Mouse (Mus musculus): ENCODE data around the gene Ankrd55. TPM values are rescaled to one million over a fixed set of nuclear protein-coding genes. Genes with fewer than 3 reads are reported as not detected.

Ankrd55 gene
- total and polyA plus RNA-seq, 2 experiments from 2014 or later, result 12.0 to 16.5 TPM

DNA sequence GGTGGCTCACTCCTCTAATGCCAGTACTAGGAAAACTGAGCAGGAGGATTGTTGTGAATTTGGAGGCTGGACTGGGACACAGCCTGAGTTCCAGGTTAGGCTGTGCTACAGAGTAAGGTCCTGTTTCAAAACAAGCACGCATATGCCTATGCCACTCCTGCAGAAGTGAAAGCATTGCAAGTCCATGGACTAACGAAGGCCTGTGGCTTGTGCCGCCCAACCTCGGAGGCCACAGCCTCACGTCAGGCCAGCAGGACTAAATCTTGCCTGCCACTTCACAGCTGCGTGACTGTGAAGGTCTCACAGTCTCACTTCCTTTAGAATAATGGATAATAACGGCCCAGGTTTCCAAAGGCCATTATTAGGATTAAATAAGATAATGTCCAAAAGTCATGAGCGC, 125.4 kb downstream of the Ankrd55 start:
- DNase-seq (ENCODE audit: low spot score), result no peak
- Histone ChIP-seq H3K27ac (no peak overlapping the region), H3K9ac (replicated peaks; ENCODE audit: low read length) (no peak overlapping the region), H3K36me3 (ENCODE audit: insufficient read depth, low read length) (no peaks in the 10 kb centered on the region), H3K4me1 (ENCODE audit: insufficient read depth, low read length) (no peaks in the 10 kb centered on the region), H3K4me2 (ENCODE audit: low read depth, low read length) (no peak overlapping the region), H3K9me3 (ENCODE audit: low read length) (no peaks in the 10 kb centered on the region), H3K4me3 (ENCODE audit: low read length) (no peak overlapping the region), H3K27me3 (ENCODE audit: insufficient read depth, low read length) (no peaks in the 10 kb centered on the region)
- TF ChIP-seq CTCF (IDR thresholded peaks at IDR 0.05; ENCODE audit: low read depth), result no peak
- ATAC-seq, result no peak
- 86% methylated on average over 8 of the region's 8 CpGs for WGBS

DNA sequence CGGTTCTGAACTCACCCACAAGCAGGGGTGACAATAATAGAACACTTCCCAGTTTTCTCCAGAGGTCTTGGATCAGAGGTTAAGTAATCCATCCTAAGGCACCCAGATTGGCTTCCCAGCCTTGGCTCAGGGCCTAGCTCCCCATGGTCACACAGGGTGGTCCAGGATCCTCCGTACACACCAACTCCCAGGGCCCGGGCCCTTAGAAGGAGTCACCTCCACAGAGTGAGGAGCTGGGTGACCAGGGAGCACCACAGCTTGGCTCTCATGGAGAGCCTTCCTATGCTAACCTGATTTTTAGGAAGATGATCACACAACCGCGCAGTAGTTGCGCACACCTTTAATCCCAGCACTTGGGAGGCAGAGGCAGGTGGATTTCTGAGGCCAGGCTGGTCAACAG, 127.6 kb downstream of the Ankrd55 start:
- no peak for TF ChIP-seq CTCF (IDR thresholded peaks at IDR 0.05; ENCODE audit: low read depth)
- WGBS, result 77% methylated on average over 6 of the region's 6 CpGs
- no peak overlapping the region for H3K27ac ChIP-seq
- no peaks in the 10 kb centered on the region for H3K27me3 ChIP-seq (ENCODE audit: insufficient read depth, low read length)
- H3K4me2 ChIP-seq (ENCODE audit: low read depth, low read length), result no peak overlapping the region
- H3K9me3 ChIP-seq (ENCODE audit: low read length), result no peaks in the 10 kb centered on the region
- no peak overlapping the region for H3K9ac ChIP-seq (replicated peaks; ENCODE audit: low read length)
- DNase-seq (ENCODE audit: low spot score), result no peak
- no peaks in the 10 kb centered on the region for H3K36me3 ChIP-seq (ENCODE audit: insufficient read depth, low read length)
- no peaks in the 10 kb centered on the region for H3K4me1 ChIP-seq (ENCODE audit: insufficient read depth, low read length)
- ATAC-seq, result no peak
- H3K4me3 ChIP-seq (ENCODE audit: low read length), result no peak overlapping the region

DNA sequence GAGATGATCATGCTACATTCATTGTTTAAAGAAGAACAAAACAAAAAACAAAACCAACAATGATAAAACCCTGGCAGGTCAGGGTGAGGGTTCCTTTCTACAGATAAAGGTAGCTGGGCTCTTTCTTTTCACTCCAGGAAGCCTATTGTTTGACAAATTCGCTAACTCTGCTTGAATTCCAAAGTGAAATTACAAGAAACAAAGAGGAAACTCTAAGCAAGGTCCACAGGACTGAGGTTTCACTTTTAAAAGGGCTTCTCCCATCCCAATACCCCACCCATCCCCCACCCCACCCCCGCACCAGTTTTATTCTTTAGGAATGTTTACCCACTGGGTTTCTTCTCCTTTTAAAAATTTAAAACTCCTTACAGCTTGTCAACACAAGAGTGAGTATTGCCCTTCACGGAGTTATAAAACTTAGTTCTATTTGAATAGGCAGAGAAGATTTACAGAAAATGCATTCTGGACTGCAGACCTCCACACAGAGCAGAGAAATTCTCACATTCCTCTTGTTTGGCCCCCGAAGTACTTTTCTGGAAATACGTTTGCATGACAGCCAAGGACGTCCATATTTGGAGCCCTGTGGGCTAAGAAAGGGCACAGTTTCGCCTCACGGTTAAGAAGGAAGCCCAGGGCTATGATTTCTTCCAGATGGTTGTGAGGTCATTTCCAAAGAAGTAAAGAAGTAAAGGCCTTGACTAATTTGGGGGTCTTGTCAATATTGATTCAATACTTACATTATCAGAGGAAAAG, 128.3 kb downstream of the Ankrd55 start:
- Histone ChIP-seq H3K9me3 (ENCODE audit: low read length) (no peaks in the 10 kb centered on the region), H3K4me1 (ENCODE audit: insufficient read depth, low read length) (no peaks in the 10 kb centered on the region), H3K36me3 (ENCODE audit: insufficient read depth, low read length) (no peaks in the 10 kb centered on the region), H3K4me3 (ENCODE audit: low read length) (no peak overlapping the region), H3K4me2 (ENCODE audit: low read depth, low read length) (0 out of 2 replicates have a peak overlapping the region, but pooled peaks have one; percentile 5), H3K27ac (no peak overlapping the region), H3K27me3 (ENCODE audit: insufficient read depth, low read length) (no peaks in the 10 kb centered on the region), H3K9ac (replicated peaks; ENCODE audit: low read length) (no peak overlapping the region)
- DNase-seq (ENCODE audit: low spot score) (no peak), ATAC-seq (no peak)
- TF ChIP-seq CTCF (IDR thresholded peaks at IDR 0.05; ENCODE audit: low read depth), result no peak
- 23% methylated on average over 8 of the region's 8 CpGs for WGBS

DNA sequence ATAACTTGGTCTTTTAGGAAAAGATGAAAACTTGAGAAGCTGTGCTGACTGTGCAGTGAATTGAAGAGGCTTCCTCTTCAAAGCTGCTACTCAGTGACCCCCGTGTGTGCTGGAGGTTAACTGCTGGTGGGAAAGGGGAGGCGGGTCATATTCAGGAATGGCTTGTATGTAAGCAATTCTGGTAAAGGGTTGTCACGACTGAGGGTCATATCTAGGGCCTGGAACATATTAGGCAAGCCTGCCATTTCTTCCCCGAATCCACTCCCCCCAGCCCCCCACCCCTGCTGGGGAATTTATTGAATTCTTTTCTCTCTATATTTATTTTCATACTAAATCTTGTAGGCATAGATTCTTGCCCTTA, 128.9 kb downstream of the Ankrd55 start:
- DNase-seq (ENCODE audit: low spot score) (no peak), ATAC-seq (no peak)
- H3K4me2 ChIP-seq (ENCODE audit: low read depth, low read length), result no peak overlapping the region
- H3K27ac ChIP-seq, result no peak overlapping the region
- WGBS, result 34% methylated on average over 4 of the region's 4 CpGs
- no peak overlapping the region for H3K9ac ChIP-seq (replicated peaks; ENCODE audit: low read length)
- H3K4me3 ChIP-seq (ENCODE audit: low read length), result no peak overlapping the region
- no peak for TF ChIP-seq CTCF (IDR thresholded peaks at IDR 0.05; ENCODE audit: low read depth)
- no peaks in the 10 kb centered on the region for H3K4me1 ChIP-seq (ENCODE audit: insufficient read depth, low read length)
- no peaks in the 10 kb centered on the region for H3K36me3 ChIP-seq (ENCODE audit: insufficient read depth, low read length)
- no peaks in the 10 kb centered on the region for H3K27me3 ChIP-seq (ENCODE audit: insufficient read depth, low read length)
- H3K9me3 ChIP-seq (ENCODE audit: low read length), result no peaks in the 10 kb centered on the region

DNA sequence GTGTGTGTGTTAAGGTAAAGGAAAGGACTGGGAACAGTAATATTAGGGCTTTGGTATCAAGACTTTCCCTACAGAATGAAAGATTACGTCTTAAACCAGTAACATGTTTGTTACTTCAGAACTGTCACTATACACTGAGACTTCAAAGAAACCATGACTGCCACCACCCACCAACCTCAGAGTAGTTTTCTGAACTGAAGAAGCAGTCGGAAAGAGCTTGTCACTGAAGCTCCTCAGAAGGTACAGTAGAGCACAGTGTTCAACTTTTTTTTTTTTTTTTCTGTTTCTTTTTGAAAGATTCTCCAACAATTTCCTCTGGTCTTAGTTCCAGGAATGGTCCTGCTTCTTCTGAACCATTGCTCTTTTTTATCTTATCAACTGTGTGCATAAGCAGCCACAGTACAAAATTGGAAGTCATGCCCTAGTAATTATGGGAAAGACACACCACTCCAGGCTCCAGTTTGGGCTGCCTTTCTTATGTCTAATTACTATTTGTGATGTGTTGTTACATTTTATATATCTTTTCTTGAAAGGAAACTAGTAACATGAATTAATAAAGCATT, 129.7 kb downstream of the Ankrd55 start:
- 73% methylated on average over 2 of the region's 2 CpGs for WGBS
- ATAC-seq, result no peak
- H3K27me3 ChIP-seq (ENCODE audit: insufficient read depth, low read length), result no peaks in the 10 kb centered on the region

DNA sequence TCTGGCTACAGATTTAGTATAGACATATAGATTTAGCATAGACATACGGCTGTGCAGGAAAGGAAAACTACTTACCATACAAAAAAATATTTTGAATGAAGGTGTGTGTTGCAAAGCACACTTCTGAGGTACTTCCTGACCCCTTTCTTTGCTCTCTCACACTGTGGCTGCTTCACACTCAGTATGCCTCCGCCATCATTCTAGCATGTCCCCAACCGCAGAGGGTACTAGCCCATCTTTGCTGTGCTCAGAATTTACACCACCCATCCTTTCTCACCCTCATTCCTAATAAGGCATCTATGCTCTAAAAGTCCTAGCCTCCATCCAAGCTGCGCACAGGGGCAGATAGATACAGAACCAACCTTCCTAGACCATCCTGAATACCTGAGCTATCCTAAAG, 130.3 kb downstream of the Ankrd55 start:
- no peaks in the 10 kb centered on the region for H3K4me1 ChIP-seq (ENCODE audit: insufficient read depth, low read length)

More for the DNA sequence above, 129.7 kb downstream of the Ankrd55 start:
- H3K9me3 ChIP-seq (ENCODE audit: low read length), result no peaks in the 10 kb centered on the region
- DNase-seq (ENCODE audit: low spot score), result no peak
- H3K27ac ChIP-seq, result no peak overlapping the region
- TF ChIP-seq CTCF (IDR thresholded peaks at IDR 0.05; ENCODE audit: low read depth), result no peak
- no peaks in the 10 kb centered on the region for H3K36me3 ChIP-seq (ENCODE audit: insufficient read depth, low read length)
- no peaks in the 10 kb centered on the region for H3K4me1 ChIP-seq (ENCODE audit: insufficient read depth, low read length)
- H3K9ac ChIP-seq (replicated peaks; ENCODE audit: low read length), result no peak overlapping the region
- H3K4me3 ChIP-seq (ENCODE audit: low read length), result no peak overlapping the region
- no peak overlapping the region for H3K4me2 ChIP-seq (ENCODE audit: low read depth, low read length)

DNA sequence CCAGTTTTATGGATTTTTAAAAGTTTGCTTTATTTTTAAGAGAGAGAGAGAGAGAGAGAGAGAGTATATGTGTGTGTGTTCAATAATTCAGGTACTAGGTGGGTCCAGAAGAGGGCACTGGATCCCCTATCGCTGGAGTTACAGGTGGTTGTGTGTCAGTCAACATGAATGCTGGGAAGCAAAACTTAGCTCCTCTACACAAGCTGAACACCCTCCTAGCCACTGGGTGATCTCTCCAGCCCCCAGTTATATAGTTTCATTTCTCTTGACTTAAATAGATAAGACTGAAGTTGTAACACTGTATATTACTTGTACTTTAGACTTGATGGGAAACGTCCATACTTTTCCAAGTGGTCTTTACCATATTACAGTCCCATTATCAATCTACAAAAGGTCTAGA, 136.0 kb downstream of the Ankrd55 start:
- no peak for DNase-seq (ENCODE audit: low spot score)
- Histone ChIP-seq H3K9ac (replicated peaks; ENCODE audit: low read length) (no peak overlapping the region), H3K27ac (no peak overlapping the region), H3K27me3 (ENCODE audit: insufficient read depth, low read length) (no peaks in the 10 kb centered on the region), H3K4me2 (ENCODE audit: low read depth, low read length) (no peak overlapping the region), H3K4me1 (ENCODE audit: insufficient read depth, low read length) (no peaks in the 10 kb centered on the region), H3K9me3 (ENCODE audit: low read length) (no peaks in the 10 kb centered on the region), H3K36me3 (ENCODE audit: insufficient read depth, low read length) (no peaks in the 10 kb centered on the region), H3K4me3 (ENCODE audit: low read length) (no peak overlapping the region)
- no peak for ATAC-seq
- 91% methylated on average over 2 of the region's 2 CpGs for WGBS
- TF ChIP-seq CTCF (IDR thresholded peaks at IDR 0.05; ENCODE audit: low read depth), result no peak

More for the DNA sequence above, 130.3 kb downstream of the Ankrd55 start:
- no peaks in the 10 kb centered on the region for H3K9me3 ChIP-seq (ENCODE audit: low read length)
- no peak for ATAC-seq
- TF ChIP-seq CTCF (IDR thresholded peaks at IDR 0.05; ENCODE audit: low read depth), result no peak
- H3K27ac ChIP-seq, result no peak overlapping the region
- H3K4me2 ChIP-seq (ENCODE audit: low read depth, low read length), result no peak overlapping the region
- H3K4me3 ChIP-seq (ENCODE audit: low read length), result no peak overlapping the region
- no peaks in the 10 kb centered on the region for H3K36me3 ChIP-seq (ENCODE audit: insufficient read depth, low read length)
- no peak overlapping the region for H3K9ac ChIP-seq (replicated peaks; ENCODE audit: low read length)
- DNase-seq (ENCODE audit: low spot score), result no peak
- H3K27me3 ChIP-seq (ENCODE audit: insufficient read depth, low read length), result no peaks in the 10 kb centered on the region
- WGBS, result 92% methylated on average over 4 of the region's 4 CpGs
